In genomic region chr2:12423426-12423825, GRCm38 (mm10) we compare ENCODE assay signal across 5 mouse cellular contexts. TPM values are rescaled to one million over a fixed set of nuclear protein-coding genes. Genes with fewer than 3 reads are reported as not detected.
DNase-seq lines count a peak whose midpoint lies in the region; TF ChIP-seq lines count a peak whose summit lies in the region.
"Not testable (repeated sequence)": the region's sequence is repeated elsewhere in the genome, so short reads cannot be mapped to it uniquely, and the experiment has no call there.

No protein-coding gene starts in this region.

- TF ChIP-seq CTCF in ES-Bruce4 (IDR thresholded peaks at IDR 0.05; ENCODE audit: low read depth, low read length), result not testable (repeated sequence)

- not testable (repeated sequence) for H3K4me3 ChIP-seq in ES-Bruce4 (ENCODE audit: low read depth, low read length)

- H3K4me1 ChIP-seq in ES-Bruce4 (ENCODE audit: control insufficient read depth, insufficient read depth, low read length), result not testable (repeated sequence)

- not testable (repeated sequence) for H3K27me3 ChIP-seq in ES-Bruce4 (ENCODE audit: control insufficient read depth, insufficient read depth, low read length, poor library complexity, severe bottlenecking)

- H3K9ac ChIP-seq in ES-Bruce4 (ENCODE audit: low read depth, poor library complexity, severe bottlenecking), result not testable (repeated sequence)

- H3K36me3 ChIP-seq in ES-Bruce4 (ENCODE audit: control insufficient read depth, insufficient read depth, low read length, poor library complexity, severe bottlenecking), result not testable (repeated sequence)

- 0 out of 2 replicates have a peak, but pooled peaks have one; percentile 41 for TF ChIP-seq EP300 in ES-Bruce4 (IDR thresholded peaks at IDR 0.05; ENCODE audit: insufficient read depth, low read depth, low read length)

- not testable (repeated sequence) for H3K27ac ChIP-seq in ES-Bruce4 (ENCODE audit: insufficient read depth, low read length)

- H3K9me3 ChIP-seq in ES-Bruce4 (replicated peaks; ENCODE audit: control insufficient read depth, insufficient read depth, low read length, poor library complexity, severe bottlenecking), result not testable (repeated sequence)

- peak; percentile 82 for DNase-seq in ES-CJ7 (ENCODE audit: low read depth, low spot score)
- DNase-seq in R1 (ENCODE audit: low read depth, low spot score), result peak; percentile 59
- DNase-seq in WW6 (ENCODE audit: low read depth, low spot score), result peak; percentile 24
- DNase-seq in ZHBTc4 (ENCODE audit: low read depth, low spot score), result peak; percentile 70

- not testable (repeated sequence) for TF ChIP-seq POLR2A in ES-Bruce4 (IDR thresholded peaks at IDR 0.05; ENCODE audit: insufficient read depth, low read length)

RNA-seq across cellular contexts. Expression of gene Mindy3, which starts 4.2 kb away (rescaled TPM):
- 52.2 and 52.4 TPM in 2 replicates for polyA plus RNA-seq in ES-Bruce4 (2011; ENCODE audit: insufficient read depth, insufficient read length, low read depth, missing spikeins)

Comparison
In these comparisons a context has a peak if more than half of its experiments do, and no peak if none do; other contexts are left out.
1. DNase-seq: peak in every context shown above with its lines; median percentile 82 in ES-CJ7; 70 in ZHBTc4; 59 in R1; 24 in WW6.